Mouse (Mus musculus): ENCODE data around the gene Dnajb1. TPM values are rescaled to one million over a fixed set of nuclear protein-coding genes. Genes with fewer than 3 reads are reported as not detected.
A peak's percentile ranks its signal among the peaks of the same experiment; 100 is the strongest.

Gene Dnajb1
- polyA plus RNA-seq, 1 experiment from 2014 or later, result 65.2 TPM

DNA sequence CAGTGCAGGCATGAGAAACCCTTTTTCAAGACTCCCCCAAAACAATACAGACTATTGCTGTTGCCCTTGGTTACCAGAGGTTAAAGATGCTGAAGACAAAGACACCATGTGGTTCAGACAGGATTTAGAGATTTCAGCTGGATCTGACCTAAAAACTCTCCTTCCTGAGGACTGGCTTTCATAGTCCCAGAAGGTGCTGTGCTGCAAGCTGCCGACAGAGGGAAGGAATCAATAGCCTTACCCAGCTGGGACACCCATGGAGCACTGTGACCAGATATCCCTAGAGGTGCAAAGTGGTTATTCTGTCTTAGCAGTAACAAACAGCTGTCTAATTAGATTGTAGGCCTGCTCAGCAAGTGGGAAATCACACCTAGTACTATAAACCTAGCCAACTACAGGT, 9.8 kb upstream of the Dnajb1 start:
- H3K36me3 ChIP-seq (ENCODE audit: control insufficient read depth, insufficient read depth, low read length), result no peaks in the 10 kb centered on the region
- ATAC-seq (ENCODE audit: low read depth), result no peak
- no peak overlapping the region for H3K27ac ChIP-seq (ENCODE audit: low read length)
- H3K4me2 ChIP-seq (ENCODE audit: low read depth, low read length), result no peak overlapping the region
- no peak overlapping the region for H3K4me3 ChIP-seq (ENCODE audit: low read length)
- H3K27me3 ChIP-seq (ENCODE audit: control insufficient read depth, insufficient read depth, low read depth, low read length), result no peaks in the 10 kb centered on the region
- WGBS, result 8% methylated on average over 1 of the region's 1 CpGs
- H3K9me3 ChIP-seq (ENCODE audit: control insufficient read depth, low read length), result no peaks in the 10 kb centered on the region
- H3K4me1 ChIP-seq (replicated peaks; ENCODE audit: control insufficient read depth, insufficient read depth, low read length), result peaks cover 3% of the 10 kb centered on the region; the same call in 1 of the 2 replicates
- no peak overlapping the region for H3K9ac ChIP-seq (ENCODE audit: low read length)

DNA sequence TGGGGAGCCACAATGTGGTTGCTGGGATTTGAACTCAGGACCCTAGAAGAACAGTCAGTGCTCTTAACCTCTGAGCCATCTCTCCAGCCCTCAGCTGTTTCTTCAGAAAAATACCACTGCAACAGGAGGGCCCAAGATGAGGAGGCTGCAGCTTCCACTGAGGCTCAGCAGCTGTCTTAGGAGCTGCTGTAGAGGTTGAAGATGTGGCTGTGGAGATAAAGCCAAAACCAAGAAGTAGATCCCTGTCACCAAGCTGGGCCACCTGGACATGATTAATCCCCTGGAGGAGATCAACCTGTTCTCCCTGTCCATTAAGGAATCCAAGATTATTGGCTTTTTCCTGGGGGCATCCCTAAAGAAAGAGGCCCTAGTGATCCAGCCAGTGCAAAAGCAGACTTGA, 8.2 kb upstream of the Dnajb1 start:
- Histone ChIP-seq H3K27me3 (ENCODE audit: control insufficient read depth, insufficient read depth, low read depth, low read length) (no peaks in the 10 kb centered on the region), H3K9ac (ENCODE audit: low read length) (no peak overlapping the region), H3K4me3 (ENCODE audit: low read length) (no peak overlapping the region), H3K4me2 (ENCODE audit: low read depth, low read length) (no peak overlapping the region), H3K9me3 (ENCODE audit: control insufficient read depth, low read length) (no peaks in the 10 kb centered on the region), H3K4me1 (replicated peaks; ENCODE audit: control insufficient read depth, insufficient read depth, low read length) (no peaks in the 10 kb centered on the region), H3K27ac (ENCODE audit: low read length) (no peak overlapping the region), H3K36me3 (ENCODE audit: control insufficient read depth, insufficient read depth, low read length) (no peaks in the 10 kb centered on the region)
- ATAC-seq (ENCODE audit: low read depth), result no peak

DNA sequence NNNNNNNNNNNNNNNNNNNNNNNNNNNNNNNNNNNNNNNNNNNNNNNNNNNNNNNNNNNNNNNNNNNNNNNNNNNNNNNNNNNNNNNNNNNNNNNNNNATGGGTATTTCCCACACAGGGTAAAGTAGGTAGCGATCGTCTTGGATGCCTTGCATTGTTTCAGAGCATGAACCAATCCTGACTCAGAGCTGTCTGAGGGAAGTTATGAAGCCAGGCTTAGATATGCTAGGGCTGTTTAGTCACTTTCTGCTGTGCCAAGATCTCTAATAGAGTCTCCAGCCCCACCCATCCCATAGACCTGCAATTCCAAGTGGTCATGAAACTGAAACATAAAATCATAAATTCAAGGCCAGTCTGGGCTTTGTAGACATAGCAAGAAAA, 5.4 kb upstream of the Dnajb1 start:
- Histone ChIP-seq H3K9me3 (ENCODE audit: control insufficient read depth, low read length) (no peaks in the 10 kb centered on the region), H3K27ac (ENCODE audit: low read length) (no peak overlapping the region), H3K27me3 (ENCODE audit: control insufficient read depth, insufficient read depth, low read depth, low read length) (no peaks in the 10 kb centered on the region), H3K4me3 (ENCODE audit: low read length) (no peak overlapping the region), H3K4me1 (replicated peaks; ENCODE audit: control insufficient read depth, insufficient read depth, low read length) (0 out of 2 replicates have a peak, but pooled peaks cover 3% of the 10 kb centered on the region), H3K9ac (ENCODE audit: low read length) (no peak overlapping the region), H3K4me2 (ENCODE audit: low read depth, low read length) (no peak overlapping the region), H3K36me3 (ENCODE audit: control insufficient read depth, insufficient read depth, low read length) (no peaks in the 10 kb centered on the region)
- no peak for ATAC-seq (ENCODE audit: low read depth)
- 66% methylated on average over 2 of the region's 2 CpGs for whole genome bisulfite sequencing

DNA sequence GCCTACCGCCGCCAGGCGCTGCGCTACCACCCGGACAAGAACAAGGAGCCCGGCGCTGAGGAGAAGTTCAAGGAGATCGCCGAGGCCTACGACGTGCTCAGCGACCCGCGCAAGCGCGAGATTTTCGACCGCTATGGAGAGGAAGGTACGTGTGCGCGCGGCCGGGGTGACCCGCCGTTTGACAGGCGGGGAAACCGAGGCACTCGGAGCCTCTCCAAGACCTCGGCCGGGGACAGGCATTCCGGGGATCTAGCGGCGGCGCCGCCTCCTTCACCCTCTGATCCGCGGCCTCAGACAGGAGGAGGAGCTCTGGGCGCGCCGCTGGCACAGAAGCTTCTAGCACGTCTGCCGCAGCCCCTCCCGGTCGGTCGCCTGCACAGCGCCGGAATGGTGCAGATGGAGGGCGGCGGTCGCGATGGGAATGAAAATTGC, 421 bp downstream of the Dnajb1 start:
- H3K4me2 ChIP-seq (ENCODE audit: low read depth, low read length), result peak overlapping the region; percentile 57
- peak overlapping the region; percentile 98 for H3K27ac ChIP-seq (ENCODE audit: low read length)
- peak overlapping the region; percentile 80 for H3K9ac ChIP-seq (ENCODE audit: low read length)
- H3K4me3 ChIP-seq (ENCODE audit: low read length), result peak overlapping the region; percentile 61
- ATAC-seq (ENCODE audit: low read depth), result peak; percentile 82
- peaks cover 26% of the 10 kb centered on the region for H3K36me3 ChIP-seq (ENCODE audit: control insufficient read depth, insufficient read depth, low read length)
- under 1% methylated on average over 51 of the region's 51 CpGs for WGBS
- H3K9me3 ChIP-seq (ENCODE audit: control insufficient read depth, low read length), result no peaks in the 10 kb centered on the region
- H3K27me3 ChIP-seq (ENCODE audit: control insufficient read depth, insufficient read depth, low read depth, low read length), result no peaks in the 10 kb centered on the region
- H3K4me1 ChIP-seq (replicated peaks; ENCODE audit: control insufficient read depth, insufficient read depth, low read length), result peaks cover 11% of the 10 kb centered on the region

DNA sequence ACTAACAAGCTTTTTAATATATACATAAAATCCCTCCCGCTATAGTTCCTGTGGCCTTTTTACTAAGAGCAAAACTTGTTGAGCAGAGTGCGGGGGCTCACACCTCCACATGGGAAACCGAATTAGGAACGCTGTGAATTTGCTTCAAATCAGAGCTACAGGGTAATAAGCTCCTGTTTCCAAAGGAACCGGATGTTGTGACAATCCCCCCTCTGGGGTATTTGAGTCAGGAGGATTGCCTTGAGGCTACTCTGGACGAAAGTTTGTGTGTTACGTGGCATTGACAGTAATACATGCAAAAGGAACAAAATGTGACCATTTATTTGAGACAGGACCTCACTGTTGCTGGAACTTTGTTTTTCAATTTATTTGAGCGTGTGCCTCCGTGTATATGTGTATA, 1.1 kb downstream of the Dnajb1 start:
- Histone ChIP-seq H3K27me3 (ENCODE audit: control insufficient read depth, insufficient read depth, low read depth, low read length) (no peaks in the 10 kb centered on the region), H3K27ac (ENCODE audit: low read length) (no peak overlapping the region), H3K9me3 (ENCODE audit: control insufficient read depth, low read length) (no peaks in the 10 kb centered on the region), H3K9ac (ENCODE audit: low read length) (peak overlapping the region; percentile 80), H3K36me3 (ENCODE audit: control insufficient read depth, insufficient read depth, low read length) (peaks cover 26% of the 10 kb centered on the region), H3K4me3 (ENCODE audit: low read length) (peak overlapping the region; percentile 61), H3K4me1 (replicated peaks; ENCODE audit: control insufficient read depth, insufficient read depth, low read length) (peaks cover 11% of the 10 kb centered on the region), H3K4me2 (ENCODE audit: low read depth, low read length) (peak overlapping the region; percentile 57)
- WGBS, result 18% methylated on average over 9 of the region's 9 CpGs
- ATAC-seq (ENCODE audit: low read depth), result no peak

DNA sequence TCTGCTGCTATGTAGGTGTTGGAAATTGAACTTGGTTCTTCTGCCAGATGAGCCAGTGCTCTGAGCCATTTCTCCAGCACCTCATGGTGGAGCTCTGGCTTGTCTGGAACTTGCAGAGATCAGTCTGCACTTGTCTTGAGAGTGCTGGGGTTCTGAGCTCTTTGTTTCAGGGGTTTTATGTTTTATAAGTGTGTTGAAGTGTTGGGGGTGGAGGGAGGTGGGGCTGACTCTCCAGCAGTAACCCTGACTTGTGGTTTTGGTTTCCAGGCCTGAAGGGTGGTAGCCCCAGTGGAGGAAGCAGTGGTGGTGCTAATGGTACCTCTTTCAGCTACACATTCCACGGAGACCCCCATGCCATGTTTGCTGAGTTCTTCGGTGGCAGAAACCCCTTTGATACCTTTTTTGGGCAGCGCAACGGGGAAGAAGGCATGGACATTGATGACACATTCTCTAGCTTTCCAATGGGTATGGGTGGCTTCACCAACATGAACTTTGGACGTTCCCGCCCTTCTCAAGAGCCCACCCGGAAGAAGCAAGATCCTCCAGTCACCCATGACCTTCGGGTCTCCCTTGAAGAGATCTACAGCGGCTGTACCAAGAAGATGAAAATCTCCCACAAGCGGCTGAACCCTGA, 1.7 kb downstream of the Dnajb1 start:
- Histone ChIP-seq H3K9me3 (ENCODE audit: control insufficient read depth, low read length) (no peaks in the 10 kb centered on the region), H3K27me3 (ENCODE audit: control insufficient read depth, insufficient read depth, low read depth, low read length) (no peaks in the 10 kb centered on the region), H3K4me3 (ENCODE audit: low read length) (peak overlapping the region; percentile 61), H3K36me3 (ENCODE audit: control insufficient read depth, insufficient read depth, low read length) (peaks cover 26% of the 10 kb centered on the region), H3K4me2 (ENCODE audit: low read depth, low read length) (peak overlapping the region; percentile 57), H3K9ac (ENCODE audit: low read length) (peak overlapping the region; percentile 80), H3K27ac (ENCODE audit: low read length) (no peak overlapping the region), H3K4me1 (replicated peaks; ENCODE audit: control insufficient read depth, insufficient read depth, low read length) (peaks cover 11% of the 10 kb centered on the region)
- 86% methylated on average over 10 of the region's 10 CpGs for WGBS
- no peak for ATAC-seq (ENCODE audit: low read depth)

DNA sequence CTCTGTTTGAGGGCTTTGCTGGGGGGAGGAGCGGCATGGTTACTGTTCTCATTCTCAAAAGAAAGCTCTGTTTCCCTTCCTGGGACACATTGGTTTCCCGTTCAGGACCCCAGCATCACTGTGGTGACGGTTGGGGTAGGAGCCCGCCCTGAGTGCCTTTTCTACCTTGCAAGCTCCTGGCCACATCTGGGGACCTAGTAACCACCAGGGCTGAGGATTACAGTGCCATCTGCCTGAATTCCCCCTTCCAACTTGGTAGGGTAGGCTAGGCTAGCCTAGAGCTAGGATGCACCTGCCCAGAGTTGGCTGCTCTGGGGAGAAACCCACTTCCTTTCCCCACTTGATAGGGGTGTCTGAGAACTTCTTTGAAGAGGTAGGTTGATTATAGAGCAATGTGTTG, 3.9 kb downstream of the Dnajb1 start:
- Histone ChIP-seq H3K9ac (ENCODE audit: low read length) (no peak overlapping the region), H3K4me3 (ENCODE audit: low read length) (no peak overlapping the region), H3K36me3 (ENCODE audit: control insufficient read depth, insufficient read depth, low read length) (peaks cover 26% of the 10 kb centered on the region), H3K27ac (ENCODE audit: low read length) (no peak overlapping the region), H3K9me3 (ENCODE audit: control insufficient read depth, low read length) (no peaks in the 10 kb centered on the region), H3K4me1 (replicated peaks; ENCODE audit: control insufficient read depth, insufficient read depth, low read length) (peaks cover 11% of the 10 kb centered on the region), H3K27me3 (ENCODE audit: control insufficient read depth, insufficient read depth, low read depth, low read length) (no peaks in the 10 kb centered on the region), H3K4me2 (ENCODE audit: low read depth, low read length) (no peak overlapping the region)
- WGBS, result 93% methylated on average over 4 of the region's 4 CpGs
- no peak for ATAC-seq (ENCODE audit: low read depth)

DNA sequence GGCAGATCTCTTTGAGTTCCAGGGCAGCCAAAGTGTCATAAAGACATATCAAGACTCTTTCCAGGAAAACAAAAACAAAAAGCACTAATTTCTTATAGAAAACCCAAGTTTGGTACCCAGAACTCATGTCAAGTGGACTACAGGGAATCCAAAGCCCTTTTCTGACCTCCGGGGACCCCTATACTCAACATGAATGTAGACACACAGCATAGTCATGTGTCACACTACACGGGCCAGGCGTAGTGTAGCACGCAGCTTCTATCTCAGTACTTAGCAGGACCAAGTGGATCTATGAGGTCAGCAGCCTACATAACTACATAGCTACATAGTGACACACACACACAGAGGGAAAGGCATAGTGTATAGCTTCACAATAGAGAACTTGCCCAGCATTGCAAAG, 5.7 kb downstream of the Dnajb1 start:
- WGBS, result 93% methylated on average over 4 of the region's 4 CpGs

DNA sequence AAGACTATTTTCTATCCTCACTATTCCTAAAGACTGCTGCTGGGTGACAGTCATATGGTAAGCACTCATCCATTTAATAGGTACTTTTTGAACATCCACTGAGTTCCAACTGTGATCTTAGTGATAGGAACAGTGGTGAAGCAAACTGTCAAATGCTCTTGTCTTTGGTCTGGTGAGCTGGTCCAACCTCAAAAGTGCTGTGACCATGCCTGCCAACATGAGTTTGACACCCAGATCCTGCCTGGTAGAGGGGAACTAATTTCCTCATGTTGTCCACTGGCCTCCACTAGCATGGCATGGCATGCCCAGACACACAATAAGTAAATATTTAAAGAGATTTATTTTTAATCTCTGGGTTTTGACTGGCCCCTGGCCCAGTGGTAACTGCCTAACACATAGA, 8.6 kb downstream of the Dnajb1 start:
- no peaks in the 10 kb centered on the region for H3K27me3 ChIP-seq (ENCODE audit: control insufficient read depth, insufficient read depth, low read depth, low read length)
- H3K4me1 ChIP-seq (replicated peaks; ENCODE audit: control insufficient read depth, insufficient read depth, low read length), result no peaks in the 10 kb centered on the region
- H3K9me3 ChIP-seq (ENCODE audit: control insufficient read depth, low read length), result no peaks in the 10 kb centered on the region; the same call in 1 of the 2 replicates
- peaks cover 12% of the 10 kb centered on the region for H3K36me3 ChIP-seq (ENCODE audit: control insufficient read depth, insufficient read depth, low read length)
- no peak overlapping the region for H3K27ac ChIP-seq (ENCODE audit: low read length)
- no peak for ATAC-seq (ENCODE audit: low read depth)
- H3K9ac ChIP-seq (ENCODE audit: low read length), result no peak overlapping the region
- no peak overlapping the region for H3K4me3 ChIP-seq (ENCODE audit: low read length)
- H3K4me2 ChIP-seq (ENCODE audit: low read depth, low read length), result no peak overlapping the region

More for the DNA sequence above, 5.7 kb downstream of the Dnajb1 start:
- Histone ChIP-seq H3K36me3 (ENCODE audit: control insufficient read depth, insufficient read depth, low read length) (peaks cover 26% of the 10 kb centered on the region), H3K27me3 (ENCODE audit: control insufficient read depth, insufficient read depth, low read depth, low read length) (no peaks in the 10 kb centered on the region), H3K27ac (ENCODE audit: low read length) (no peak overlapping the region), H3K4me1 (replicated peaks; ENCODE audit: control insufficient read depth, insufficient read depth, low read length) (peaks cover 8% of the 10 kb centered on the region), H3K9me3 (ENCODE audit: control insufficient read depth, low read length) (no peaks in the 10 kb centered on the region; the same call in 1 of the 2 replicates), H3K4me3 (ENCODE audit: low read length) (no peak overlapping the region), H3K4me2 (ENCODE audit: low read depth, low read length) (no peak overlapping the region), H3K9ac (ENCODE audit: low read length) (no peak overlapping the region)
- ATAC-seq (ENCODE audit: low read depth), result no peak

DNA sequence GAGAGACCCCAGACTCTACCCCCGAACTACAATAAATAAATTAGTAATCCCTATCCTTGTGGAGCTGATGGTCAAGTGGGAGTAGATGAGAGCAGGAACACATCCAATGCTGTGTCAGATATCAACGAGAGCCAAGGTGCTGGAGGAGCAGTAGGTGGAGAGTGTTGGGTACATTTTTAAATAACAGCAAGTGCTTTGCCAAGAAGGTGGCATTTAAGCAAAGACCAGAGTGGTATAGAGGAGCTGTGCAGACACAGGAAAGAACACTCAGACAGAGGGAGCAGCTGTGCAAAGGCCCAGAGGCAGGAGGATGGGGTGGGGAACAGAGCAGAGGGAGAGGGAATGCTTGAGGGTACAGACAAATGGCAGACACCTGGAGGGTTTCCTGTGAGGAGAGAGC, 9.1 kb downstream of the Dnajb1 start:
- no peak overlapping the region for H3K9ac ChIP-seq (ENCODE audit: low read length)
- WGBS, result 71% methylated on average over 2 of the region's 2 CpGs
- H3K4me1 ChIP-seq (replicated peaks; ENCODE audit: control insufficient read depth, insufficient read depth, low read length), result 0 out of 2 replicates have a peak, but pooled peaks cover 1% of the 10 kb centered on the region
- ATAC-seq (ENCODE audit: low read depth), result no peak
- no peak overlapping the region for H3K4me2 ChIP-seq (ENCODE audit: low read depth, low read length)
- H3K36me3 ChIP-seq (ENCODE audit: control insufficient read depth, insufficient read depth, low read length), result peaks cover 7% of the 10 kb centered on the region
- no peak overlapping the region for H3K27ac ChIP-seq (ENCODE audit: low read length)
- H3K9me3 ChIP-seq (ENCODE audit: control insufficient read depth, low read length), result no peaks in the 10 kb centered on the region; the same call in 1 of the 2 replicates
- H3K27me3 ChIP-seq (ENCODE audit: control insufficient read depth, insufficient read depth, low read depth, low read length), result no peaks in the 10 kb centered on the region
- H3K4me3 ChIP-seq (ENCODE audit: low read length), result no peak overlapping the region
